Mouse (Mus musculus): ENCODE data around the gene Rad51d.

DNA sequence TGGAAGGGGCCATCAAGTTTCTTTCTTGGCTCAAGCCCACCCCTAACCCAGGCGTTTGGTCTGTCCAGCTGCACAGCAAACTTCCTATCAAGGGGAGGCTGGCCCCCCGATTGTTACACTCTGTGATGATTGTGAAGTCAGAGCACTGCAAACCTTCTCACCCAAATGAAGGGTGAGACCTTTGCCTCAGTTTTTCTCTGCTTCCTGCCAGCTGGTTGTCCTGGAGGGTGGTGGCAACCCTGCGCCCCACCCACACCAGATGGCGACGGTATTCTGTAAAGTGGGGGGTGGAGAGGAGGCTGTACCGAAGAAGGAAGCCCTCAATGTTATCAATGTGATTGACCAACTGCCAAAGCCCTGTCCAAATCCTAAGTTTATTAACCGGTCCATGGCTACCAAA lies 1.5 kb upstream of the Rad51d start, which contains the start of gene Fndc8:
- no peak for TF ChIP-seq CTCF (IDR thresholded peaks at IDR 0.05; ENCODE audit: control insufficient read depth, insufficient read depth, insufficient read length)
- no peak for TF ChIP-seq MAX (IDR thresholded peaks at IDR 0.05)

All from C2C12 (cell line).